Mouse (Mus musculus): ENCODE data around the gene Gapvd1.

Gapvd1 gene

GRCm38 (mm10) chr2:34711904-34712303, 43.1 kb downstream of the Gapvd1 start:
- no peak for DNase-seq (ENCODE audit: inconsistent ontology term)

GRCm38 (mm10) chr2:34708675-34709074, 46.4 kb downstream of the Gapvd1 start:
- no peak for DNase-seq (ENCODE audit: inconsistent ontology term)

- no peak for DNase-seq (ENCODE audit: inconsistent ontology term)
These were observed 58.4 kb downstream of the Gapvd1 start for GRCm38 (mm10) chr2:34696592-34696991.

GRCm38 (mm10) chr2:34692861-34693260, 62.2 kb downstream of the Gapvd1 start:
- DNase-seq (ENCODE audit: inconsistent ontology term), result no peak

GRCm38 (mm10) chr2:34684076-34684870, 70.8 kb downstream of the Gapvd1 start:
- no peak for DNase-seq (ENCODE audit: inconsistent ontology term)

- no peak for DNase-seq (ENCODE audit: inconsistent ontology term)
These were observed 77.1 kb downstream of the Gapvd1 start for GRCm38 (mm10) chr2:34677976-34678375.

GRCm38 (mm10) chr2:34677061-34677460, 78.0 kb downstream of the Gapvd1 start:
- no peak for DNase-seq (ENCODE audit: inconsistent ontology term)

GRCm38 (mm10) chr2:34673846-34674245, 81.2 kb downstream of the Gapvd1 start:
- no peak for DNase-seq (ENCODE audit: inconsistent ontology term)

GRCm38 (mm10) chr2:34671385-34672026, 83.5 kb downstream of the Gapvd1 start:
- DNase-seq (ENCODE audit: inconsistent ontology term), result peak; percentile 53

- DNase-seq (ENCODE audit: inconsistent ontology term), result no peak
These were observed 84.6 kb downstream of the Gapvd1 start for GRCm38 (mm10) chr2:34670470-34670869.

GRCm38 (mm10) chr2:34669203-34669746, 85.8 kb downstream of the Gapvd1 start:
- no peak for DNase-seq (ENCODE audit: inconsistent ontology term)

- DNase-seq (ENCODE audit: inconsistent ontology term), result no peak
These were observed 86.4 kb downstream of the Gapvd1 start for GRCm38 (mm10) chr2:34668440-34669191.

- DNase-seq (ENCODE audit: inconsistent ontology term), result no peak
These were observed 87.2 kb downstream of the Gapvd1 start for GRCm38 (mm10) chr2:34667820-34668219.

- no peak for DNase-seq (ENCODE audit: inconsistent ontology term)
These were observed 107.6 kb downstream of the Gapvd1 start for GRCm38 (mm10) chr2:34647410-34647809.

GRCm38 (mm10) chr2:34646541-34646865, 108.5 kb downstream of the Gapvd1 start:
- DNase-seq (ENCODE audit: inconsistent ontology term), result no peak

- peak; percentile 80 for DNase-seq (ENCODE audit: inconsistent ontology term)
These were observed 109.0 kb downstream of the Gapvd1 start for GRCm38 (mm10) chr2:34645851-34646540.

GRCm38 (mm10) chr2:34644571-34645526, 110.2 kb downstream of the Gapvd1 start:
- DNase-seq (ENCODE audit: inconsistent ontology term), result no peak

GRCm38 (mm10) chr2:34642351-34642750, 112.7 kb downstream of the Gapvd1 start:
- no peak for DNase-seq (ENCODE audit: inconsistent ontology term)

GRCm38 (mm10) chr2:34639725-34640124, 115.3 kb downstream of the Gapvd1 start:
- no peak for DNase-seq (ENCODE audit: inconsistent ontology term)

- peak; percentile 75 for DNase-seq (ENCODE audit: inconsistent ontology term)
These were observed 115.9 kb downstream of the Gapvd1 start for GRCm38 (mm10) chr2:34638955-34639650.

Data from Muller cell, postnatal 12 days (primary cell).